Mouse (Mus musculus): Measurements from ENCODE around the gene Ptchd1. TPM values are rescaled to one million over a fixed set of nuclear protein-coding genes. Genes with fewer than 3 reads are reported as not detected.

The Ptchd1 gene
- under 1 TPM; 0.17 to 0.45 TPM for total RNA-seq (2021)
- long read RNA-seq, experiment 1, result 0 reads
- long read RNA-seq, experiment 2, result 0 reads

GRCm38 (mm10) chrX:155623701-155624281 is at the start of gene Ptchd1:
TSS of gene Ptchd1 (minus strand) at chrX:155623814.
- no peak for DNase-seq (ENCODE audit: low spot score in 2 of 2)

- DNase-seq (ENCODE audit: low spot score in 2 of 2), result no peak
Measured at GRCm38 (mm10) chrX:155657971-155658370, 34.4 kb upstream of the Ptchd1 start.

GRCm38 (mm10) chrX:155645975-155646374 is 22.4 kb upstream of the Ptchd1 start:
- no peak for DNase-seq (ENCODE audit: low spot score in 2 of 2)

GRCm38 (mm10) chrX:155643975-155644374 is 20.4 kb upstream of the Ptchd1 start:
- peak in 1 of 2 experiments; percentile 10 for DNase-seq (ENCODE audit: low spot score in 2 of 2)

- no peak for DNase-seq (ENCODE audit: low spot score in 2 of 2)
Measured at GRCm38 (mm10) chrX:155625671-155626196, 2.1 kb upstream of the Ptchd1 start.

- DNase-seq (ENCODE audit: low spot score in 2 of 2), result no peak
Measured at GRCm38 (mm10) chrX:155624895-155625294, 1.3 kb upstream of the Ptchd1 start.

GRCm38 (mm10) chrX:155624341-155624841 is 777 bp upstream of the Ptchd1 start, which contains the start of gene Gm15155:
TSS of gene Gm15155 (plus strand) at chrX:155624741.
- no peak for DNase-seq (ENCODE audit: low spot score in 2 of 2)

GRCm38 (mm10) chrX:155622961-155623599 is 534 bp downstream of the Ptchd1 start:
- no peak for DNase-seq (ENCODE audit: low spot score in 2 of 2)

- no peak for DNase-seq (ENCODE audit: low spot score in 2 of 2)
Measured at GRCm38 (mm10) chrX:155622527-155622926, 1.1 kb downstream of the Ptchd1 start.

- no peak for DNase-seq (ENCODE audit: low spot score in 2 of 2)
Measured at GRCm38 (mm10) chrX:155601196-155601595, 22.4 kb downstream of the Ptchd1 start.

- no peak for DNase-seq (ENCODE audit: low spot score in 2 of 2)
Measured at GRCm38 (mm10) chrX:155596390-155596789, 27.2 kb downstream of the Ptchd1 start.

- DNase-seq (ENCODE audit: low spot score in 2 of 2), result no peak
Measured at GRCm38 (mm10) chrX:155594685-155595084, 28.9 kb downstream of the Ptchd1 start.

GRCm38 (mm10) chrX:155592467-155592866 is 31.1 kb downstream of the Ptchd1 start:
- DNase-seq (ENCODE audit: low spot score in 2 of 2), result no peak

GRCm38 (mm10) chrX:155591490-155591889 is 32.1 kb downstream of the Ptchd1 start:
- no peak for DNase-seq (ENCODE audit: low spot score in 2 of 2)

GRCm38 (mm10) chrX:155584586-155584985 is 39.0 kb downstream of the Ptchd1 start:
- DNase-seq (ENCODE audit: low spot score in 2 of 2), result no peak

- DNase-seq (ENCODE audit: low spot score in 2 of 2), result no peak
Measured at GRCm38 (mm10) chrX:155579791-155580190, 43.8 kb downstream of the Ptchd1 start.

GRCm38 (mm10) chrX:155572396-155572795 is 51.2 kb downstream of the Ptchd1 start:
- no peak for DNase-seq (ENCODE audit: low spot score in 2 of 2)

- DNase-seq (ENCODE audit: low spot score in 2 of 2), result no peak
Measured at GRCm38 (mm10) chrX:155543780-155544179, 79.8 kb downstream of the Ptchd1 start.

All from adrenal gland, adult 18-20 months (tissue).